Mouse (Mus musculus) embryonic facial prominence, embryonic 12.5 days (tissue): ENCODE measurements around the gene Pip4k2a. TPM values are rescaled to one million over a fixed set of nuclear protein-coding genes. Genes with fewer than 3 reads are reported as not detected.

ENCODE experiments used
- ATAC-seq: fragments of 200-750 bp; cut with Nextera tagmentation; 2 replicates; pipeline ENCODE4 v1.8.0; 2017; ENCODE audit not compliant: insufficient number of reproducible peaks, insufficient read depth, low FRiP score, low TSS enrichment
- H3K27ac ChIP-seq: fragments of 300-500 bp; sonication (generic); 2 replicates; pipeline ENCODE4 v1.5.1; 2016; ENCODE audit warnings: mild to moderate bottlenecking
- H3K27me3 ChIP-seq: fragments of 300-500 bp; sonication (generic); 2 replicates; pipeline ENCODE4 v1.6.1; 2016; ENCODE audit warnings: mild to moderate bottlenecking, moderate library complexity
- H3K36me3 ChIP-seq: fragments of 300-500 bp; sonication (generic); 2 replicates; pipeline ENCODE4 v1.6.1; 2016; ENCODE audit warnings: mild to moderate bottlenecking
- H3K4me1 ChIP-seq: fragments of 300-500 bp; sonication (generic); 2 replicates; pipeline ENCODE4 v1.6.1; 2016
- H3K4me2 ChIP-seq: fragments of 300-500 bp; sonication (generic); replicated peaks from 2 replicates; pipeline ENCODE4 v1.6.1; 2016; ENCODE audit warnings: mild to moderate bottlenecking, moderate library complexity
- H3K4me3 ChIP-seq: fragments of 300-500 bp; sonication (generic); 2 replicates; pipeline ENCODE4 v1.5.1; 2016; ENCODE audit warnings: mild to moderate bottlenecking
- H3K9ac ChIP-seq: fragments of 300-500 bp; sonication (generic); 2 replicates; pipeline ENCODE4 v1.6.1; 2016; ENCODE audit warnings: mild to moderate bottlenecking, moderate library complexity
- H3K9me3 ChIP-seq: fragments of 300-500 bp; sonication (generic); 2 replicates; pipeline ENCODE4 v1.6.1; 2016; ENCODE audit warnings: mild to moderate bottlenecking, moderate library complexity
- WGBS: fragments of 180-500 bp; shearing (Covaris S2); methylation state at CpG from one replicate; pipeline ENCODE4 v1.1.7; 2016; 5-methylcytosine and 5-hydroxymethylcytosine counted together
- polyA plus RNA-seq: library from polyadenylated mRNA; unstranded; fragments of >200 nt; fragmentation: Nextera tagmentation; extraction: Ambion mirVana; gene quantifications from 2 replicates; pipeline ENCODE4 v1.2.1, GENCODE M21; 2016

The Pip4k2a gene
- polyA plus RNA-seq, 1 experiment from 2014 or later, result 10.2 TPM

- no peak for ATAC-seq
- Histone ChIP-seq H3K27ac (no peak overlapping the region), H3K9ac (no peak overlapping the region), H3K4me2 (no peak overlapping the region), H3K36me3 (no peaks in the 10 kb centered on the region), H3K4me1 (peaks cover 6% of the 10 kb centered on the region; the same call in 1 of the 2 replicates), H3K9me3 (no peaks in the 10 kb centered on the region), H3K4me3 (no peak overlapping the region), H3K27me3 (no peaks in the 10 kb centered on the region)
- WGBS, result 73% methylated on average over 3 of the region's 3 CpGs
Observed at GRCm38 (mm10) chr2:18962502-18962901, 35.4 kb downstream of the Pip4k2a start.

DNA sequence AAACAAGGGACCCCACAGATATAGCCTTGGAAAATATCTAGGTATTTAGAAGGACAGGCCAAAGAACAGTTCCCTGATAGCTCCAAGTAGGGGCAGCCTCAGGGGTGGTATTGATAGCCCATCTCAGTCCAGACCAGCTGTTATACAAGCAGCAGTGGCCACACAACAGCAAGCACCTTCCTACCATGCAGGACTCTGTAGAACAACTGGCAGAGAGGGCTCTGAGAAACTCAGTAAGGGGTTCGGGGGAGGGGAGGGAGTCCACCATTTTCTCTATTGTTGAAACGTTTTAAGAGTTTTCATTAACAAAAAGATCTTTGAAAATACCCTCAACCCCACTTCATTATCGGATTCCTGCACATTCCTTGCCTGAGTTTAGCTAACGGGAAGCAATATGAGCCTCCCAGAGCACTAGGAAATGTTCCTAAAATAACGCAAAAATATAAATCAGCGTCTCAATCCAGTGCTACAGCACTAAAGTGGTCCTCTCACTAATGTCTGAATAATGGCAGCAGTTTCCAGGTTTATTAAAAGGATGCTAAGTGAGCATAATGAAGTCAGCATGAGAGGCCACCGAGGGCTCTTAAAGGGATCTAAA is 37.5 kb downstream of the Pip4k2a start:
- H3K4me3 ChIP-seq, result no peak overlapping the region
- peaks cover 9% of the 10 kb centered on the region; the same call in 1 of the 2 replicates for H3K4me1 ChIP-seq
- H3K27ac ChIP-seq, result no peak overlapping the region
- H3K4me2 ChIP-seq, result no peak overlapping the region
- no peaks in the 10 kb centered on the region for H3K27me3 ChIP-seq
- H3K36me3 ChIP-seq, result no peaks in the 10 kb centered on the region
- 33% methylated on average over 7 of the region's 7 CpGs for WGBS
- H3K9me3 ChIP-seq, result no peaks in the 10 kb centered on the region
- no peak for ATAC-seq
- no peak overlapping the region for H3K9ac ChIP-seq

DNA sequence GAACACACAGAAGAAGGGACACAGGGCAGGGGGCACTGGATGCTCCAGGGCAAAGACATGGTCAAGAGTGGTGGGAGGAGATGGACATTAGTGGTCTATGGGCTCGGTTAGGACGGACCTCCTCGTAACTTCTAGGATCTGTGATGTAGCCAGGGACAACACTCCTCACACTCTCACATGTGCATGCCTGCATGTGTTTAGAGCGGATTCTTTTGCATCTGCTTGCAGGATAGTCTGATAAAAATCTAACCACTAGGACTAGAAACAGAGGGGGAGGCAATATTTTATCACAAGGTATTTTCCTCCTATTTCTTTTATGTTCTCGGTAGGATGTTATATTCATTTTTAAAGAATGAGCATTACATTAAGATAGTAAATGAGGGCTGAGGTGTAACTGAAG is 38.4 kb downstream of the Pip4k2a start:
- Histone ChIP-seq H3K36me3 (no peaks in the 10 kb centered on the region), H3K27ac (no peak overlapping the region), H3K4me2 (no peak overlapping the region), H3K9ac (no peak overlapping the region), H3K27me3 (no peaks in the 10 kb centered on the region), H3K4me3 (no peak overlapping the region), H3K4me1 (peaks cover 11% of the 10 kb centered on the region; the same call in 1 of the 2 replicates), H3K9me3 (no peaks in the 10 kb centered on the region)
- ATAC-seq, result no peak
- WGBS, result 87% methylated on average over 5 of the region's 5 CpGs

DNA sequence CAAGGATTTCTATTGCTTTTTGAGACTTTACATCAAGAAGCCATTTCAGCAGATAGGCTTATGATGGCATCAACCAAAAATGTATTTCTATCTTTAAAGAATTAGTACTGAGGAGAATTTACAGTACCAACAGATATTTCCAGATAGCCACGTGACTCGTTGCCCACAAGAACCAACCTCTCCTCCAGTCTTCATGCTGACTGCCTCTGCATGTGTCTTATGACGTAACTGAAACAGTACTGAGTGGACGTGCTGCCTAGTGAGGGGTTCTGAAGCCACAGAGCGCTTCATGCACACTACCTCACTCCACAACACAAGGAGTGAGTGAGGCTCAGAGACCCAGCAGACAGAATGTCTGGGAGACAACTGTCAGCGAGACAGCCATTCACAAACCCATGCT is 38.9 kb downstream of the Pip4k2a start:
- ATAC-seq, result no peak
- Histone ChIP-seq H3K9ac (no peak overlapping the region), H3K4me3 (no peak overlapping the region), H3K4me1 (peaks cover 11% of the 10 kb centered on the region; the same call in 1 of the 2 replicates), H3K9me3 (no peaks in the 10 kb centered on the region), H3K4me2 (no peak overlapping the region), H3K27ac (no peak overlapping the region), H3K36me3 (no peaks in the 10 kb centered on the region), H3K27me3 (no peaks in the 10 kb centered on the region)
- WGBS, result 91% methylated on average over 6 of the region's 6 CpGs

GRCm38 (mm10) chr2:18958501-18958900 is 39.4 kb downstream of the Pip4k2a start:
- H3K4me1 ChIP-seq, result peaks cover 11% of the 10 kb centered on the region; the same call in 1 of the 2 replicates
- 95% methylated on average over 5 of the region's 5 CpGs for WGBS

GRCm38 (mm10) chr2:18958044-18958443 is 39.9 kb downstream of the Pip4k2a start:
- no peaks in the 10 kb centered on the region for H3K9me3 ChIP-seq
- H3K4me2 ChIP-seq, result no peak overlapping the region
- H3K4me3 ChIP-seq, result no peak overlapping the region
- no peaks in the 10 kb centered on the region for H3K36me3 ChIP-seq
- no peak overlapping the region for H3K9ac ChIP-seq
- no peak overlapping the region for H3K27ac ChIP-seq
- peaks cover 15% of the 10 kb centered on the region; the same call in 1 of the 2 replicates for H3K4me1 ChIP-seq
- no peaks in the 10 kb centered on the region for H3K27me3 ChIP-seq
- WGBS, result 80% methylated on average over 9 of the region's 9 CpGs
- ATAC-seq, result no peak

More at GRCm38 (mm10) chr2:18958501-18958900, 39.4 kb downstream of the Pip4k2a start:
- H3K9me3 ChIP-seq, result no peaks in the 10 kb centered on the region
- no peak for ATAC-seq
- H3K27me3 ChIP-seq, result no peaks in the 10 kb centered on the region
- H3K4me2 ChIP-seq, result no peak overlapping the region
- H3K27ac ChIP-seq, result no peak overlapping the region
- no peaks in the 10 kb centered on the region for H3K36me3 ChIP-seq
- H3K9ac ChIP-seq, result no peak overlapping the region
- no peak overlapping the region for H3K4me3 ChIP-seq

DNA sequence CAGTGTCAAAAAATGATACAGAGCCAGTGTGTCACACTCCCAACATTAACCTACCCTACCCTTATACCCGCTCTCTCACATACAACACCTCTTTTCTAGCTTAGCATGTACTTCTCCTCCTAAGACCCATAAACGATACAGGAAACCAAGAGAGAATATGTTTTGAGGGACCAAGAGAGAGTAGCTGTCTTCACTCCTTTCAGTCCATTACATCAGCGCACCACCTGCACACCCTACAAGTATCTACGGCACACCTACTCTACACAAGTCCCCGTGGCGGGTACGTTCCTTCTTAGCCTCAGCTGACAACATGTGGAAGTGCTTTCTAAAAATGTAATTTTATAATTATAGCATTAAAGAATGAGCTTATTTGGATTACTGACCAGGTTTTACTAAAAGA is 40.5 kb downstream of the Pip4k2a start:
- Histone ChIP-seq H3K27ac (no peak overlapping the region), H3K4me1 (peaks cover 17% of the 10 kb centered on the region; the same call in 1 of the 2 replicates), H3K4me3 (no peak overlapping the region), H3K9me3 (no peaks in the 10 kb centered on the region), H3K36me3 (no peaks in the 10 kb centered on the region), H3K9ac (no peak overlapping the region), H3K27me3 (no peaks in the 10 kb centered on the region), H3K4me2 (no peak overlapping the region)
- 75% methylated on average over 7 of the region's 7 CpGs for WGBS
- no peak for ATAC-seq

GRCm38 (mm10) chr2:18956945-18957344 is 41.0 kb downstream of the Pip4k2a start:
- H3K27ac ChIP-seq, result no peak overlapping the region
- H3K4me2 ChIP-seq, result no peak overlapping the region
- H3K27me3 ChIP-seq, result no peaks in the 10 kb centered on the region
- no peak for ATAC-seq
- H3K9me3 ChIP-seq, result no peaks in the 10 kb centered on the region
- H3K4me3 ChIP-seq, result no peak overlapping the region
- 21% methylated on average over 7 of the region's 7 CpGs for WGBS
- no peaks in the 10 kb centered on the region for H3K36me3 ChIP-seq
- peaks cover 23% of the 10 kb centered on the region; the same call in 1 of the 2 replicates for H3K4me1 ChIP-seq
- H3K9ac ChIP-seq, result no peak overlapping the region

DNA sequence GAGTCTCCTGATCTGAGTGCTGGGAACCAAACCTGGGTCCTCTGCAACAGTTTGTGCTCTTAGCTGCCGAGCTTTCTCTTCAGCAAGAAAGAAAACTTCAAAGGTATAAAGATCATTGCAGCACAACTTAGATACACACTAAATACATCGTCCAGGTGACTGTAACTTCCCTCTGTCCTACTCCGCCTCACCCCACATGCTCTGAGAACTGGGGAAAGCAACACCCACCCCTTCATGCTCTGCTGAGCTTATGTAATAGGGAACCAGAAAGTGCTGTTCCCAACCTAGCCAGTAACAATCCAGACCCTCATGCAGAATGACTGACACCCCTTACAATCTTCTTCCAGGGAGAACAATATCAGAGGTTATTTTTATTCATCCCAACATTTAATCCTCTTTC is 41.5 kb downstream of the Pip4k2a start:
- no peaks in the 10 kb centered on the region for H3K9me3 ChIP-seq
- no peak overlapping the region for H3K9ac ChIP-seq
- H3K4me1 ChIP-seq, result peaks cover 23% of the 10 kb centered on the region; the same call in 1 of the 2 replicates
- no peaks in the 10 kb centered on the region for H3K36me3 ChIP-seq
- no peak overlapping the region for H3K27ac ChIP-seq
- no peak overlapping the region for H3K4me3 ChIP-seq
- no peaks in the 10 kb centered on the region for H3K27me3 ChIP-seq
- H3K4me2 ChIP-seq, result no peak overlapping the region
- ATAC-seq, result no peak
- 89% methylated on average over 3 of the region's 3 CpGs for WGBS

DNA sequence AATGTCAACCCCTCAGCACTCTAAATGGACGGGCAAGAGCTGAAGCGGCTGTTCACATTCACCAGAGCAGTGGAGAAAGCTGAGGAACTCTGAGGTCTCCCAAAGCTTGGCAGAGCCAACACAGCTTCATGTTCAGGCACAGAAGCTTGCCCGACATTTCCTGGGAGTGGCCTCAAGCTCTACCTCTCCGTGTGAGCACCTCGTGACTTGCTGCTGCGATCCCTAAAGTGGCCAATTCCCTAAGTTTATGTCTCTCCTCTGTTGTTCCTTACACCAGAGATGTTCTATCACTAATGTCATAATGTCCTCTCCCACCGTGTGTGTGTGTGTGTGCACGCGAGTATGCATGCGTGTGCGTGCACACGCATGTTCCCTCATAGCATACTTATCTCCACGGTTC is 42.3 kb downstream of the Pip4k2a start:
- H3K27me3 ChIP-seq, result no peaks in the 10 kb centered on the region
- peaks cover 21% of the 10 kb centered on the region; the same call in 1 of the 2 replicates for H3K4me1 ChIP-seq
- no peaks in the 10 kb centered on the region for H3K9me3 ChIP-seq
- WGBS, result 89% methylated on average over 13 of the region's 13 CpGs
- H3K27ac ChIP-seq, result no peak overlapping the region
- no peak overlapping the region for H3K4me2 ChIP-seq
- ATAC-seq, result no peak
- no peak overlapping the region for H3K9ac ChIP-seq
- no peaks in the 10 kb centered on the region for H3K36me3 ChIP-seq
- no peak overlapping the region for H3K4me3 ChIP-seq

- 0 out of 2 replicates have a peak, but pooled peaks cover 17% of the 10 kb centered on the region for H3K4me1 ChIP-seq
- H3K4me3 ChIP-seq, result no peak overlapping the region
- 12% methylated on average over 4 of the region's 4 CpGs for WGBS
- no peak overlapping the region for H3K27ac ChIP-seq
- H3K27me3 ChIP-seq, result no peaks in the 10 kb centered on the region
- no peaks in the 10 kb centered on the region for H3K36me3 ChIP-seq
- H3K9ac ChIP-seq, result no peak overlapping the region
- no peak overlapping the region for H3K4me2 ChIP-seq
- no peak for ATAC-seq
- H3K9me3 ChIP-seq, result no peaks in the 10 kb centered on the region
Observed at GRCm38 (mm10) chr2:18955022-18955421, 42.9 kb downstream of the Pip4k2a start.

DNA sequence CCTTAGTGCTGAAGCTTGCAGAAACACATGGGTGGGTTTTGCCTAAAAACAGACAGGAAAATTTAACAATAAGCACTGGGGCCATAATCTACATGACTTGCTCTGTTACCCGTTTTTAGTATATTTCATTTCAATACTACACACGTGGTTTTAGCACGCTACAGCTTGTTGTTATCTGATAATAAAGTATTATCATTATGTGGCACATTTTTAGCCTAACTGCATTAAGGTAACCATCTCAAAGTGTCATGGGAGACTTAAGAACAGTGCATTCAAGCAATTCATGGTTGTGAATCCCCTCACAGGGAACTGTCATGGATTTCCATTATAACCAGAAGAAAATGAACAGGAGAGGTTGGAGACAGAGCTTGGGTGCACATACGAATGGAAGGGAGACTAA is 43.5 kb downstream of the Pip4k2a start:
- H3K9me3 ChIP-seq, result no peaks in the 10 kb centered on the region
- no peaks in the 10 kb centered on the region for H3K27me3 ChIP-seq
- no peak for ATAC-seq
- no peak overlapping the region for H3K4me3 ChIP-seq
- H3K27ac ChIP-seq, result no peak overlapping the region
- 0 out of 2 replicates have a peak, but pooled peaks cover 17% of the 10 kb centered on the region for H3K4me1 ChIP-seq
- no peak overlapping the region for H3K9ac ChIP-seq
- H3K4me2 ChIP-seq, result no peak overlapping the region
- 79% methylated on average over 4 of the region's 4 CpGs for WGBS
- no peaks in the 10 kb centered on the region for H3K36me3 ChIP-seq
